Mouse (Mus musculus) myocyte (in vitro differentiated cells): ENCODE data around the gene Mdm2. TPM values are rescaled to one million over a fixed set of nuclear protein-coding genes. Genes with fewer than 3 reads are reported as not detected.

Experiments used
- H3K27me3 ChIP-seq: one replicate; pipeline ENCODE4 v1.6.1; 2011; ENCODE audit not compliant: control insufficient read depth, insufficient read depth, insufficient read length
- H3K36me3 ChIP-seq: one replicate; pipeline ENCODE4 v1.6.1; 2011; ENCODE audit not compliant: control insufficient read depth, insufficient read depth
- H3K4me2 ChIP-seq: one replicate; pipeline ENCODE4 v1.6.1; 2011; ENCODE audit warnings: low read depth, control low read depth
- H3K4me3 ChIP-seq: one replicate; pipeline ENCODE4 v1.5.1; 2011; ENCODE audit warnings: mild to moderate bottlenecking, control low read depth, moderate library complexity
- H3K79me2 ChIP-seq: one replicate; pipeline ENCODE4 v1.6.1; 2011; ENCODE audit not compliant: control insufficient read depth, insufficient read depth
- H3ac ChIP-seq: one replicate; pipeline ENCODE4 v1.6.1; 2011; ENCODE audit not compliant: control insufficient read depth, insufficient read length
- CEBPB ChIP-seq: IDR thresholded peaks from 2 replicates; pipeline ENCODE4 v1.6.1; 2011; ENCODE audit warnings: mild to moderate bottlenecking, moderate library complexity; ENCODE audit not compliant: poor library complexity, insufficient read depth, severe bottlenecking
- E2F4 ChIP-seq: IDR thresholded peaks from one replicate; pipeline ENCODE4 v1.6.1; 2011; ENCODE audit warnings: mild to moderate bottlenecking, control low read depth, moderate library complexity; ENCODE audit not compliant: insufficient read depth
- MAX ChIP-seq: IDR thresholded peaks from one replicate; pipeline ENCODE4 v1.6.1; 2011; ENCODE audit warnings: low read depth, mild to moderate bottlenecking, control low read depth
- MYOD1 ChIP-seq, 3 experiments: IDR thresholded peaks; one replicate each; pipeline ENCODE4 v1.6.1; 2011; ENCODE audit warnings: control low read depth in 2 of 3, low read depth in 2 of 3, mild to moderate bottlenecking in 2 of 3, moderate library complexity in 1 of 3; ENCODE audit not compliant: insufficient read length in 2 of 3, control insufficient read depth in 1 of 3
- MYOG ChIP-seq, 3 experiments: IDR thresholded peaks; one replicate each; pipeline ENCODE4 v1.6.1; 2011; ENCODE audit warnings: control low read depth in 2 of 3, low read depth in 2 of 3, mild to moderate bottlenecking in 2 of 3; ENCODE audit not compliant: insufficient read length in 2 of 3, control insufficient read depth in 1 of 3, insufficient read depth in 1 of 3
- POLR2A ChIP-seq: IDR thresholded peaks from one replicate; pipeline ENCODE4 v1.6.1; 2011; ENCODE audit warnings: low read depth, mild to moderate bottlenecking, control low read depth, moderate library complexity; ENCODE audit not compliant: insufficient read length
- POLR2AphosphoS2 ChIP-seq: IDR thresholded peaks from one replicate; pipeline ENCODE4 v1.6.1; 2011; ENCODE audit warnings: low read depth, control low read depth; ENCODE audit not compliant: insufficient read length
- REST ChIP-seq: IDR thresholded peaks from one replicate; pipeline ENCODE4 v1.6.1; 2011; ENCODE audit warnings: mild to moderate bottlenecking, control low read depth, moderate library complexity; ENCODE audit not compliant: insufficient read depth, insufficient read length
- SRF ChIP-seq: IDR thresholded peaks from one replicate; pipeline ENCODE4 v1.6.1; 2011; ENCODE audit warnings: low read depth; ENCODE audit not compliant: control insufficient read depth, insufficient read length
- TCF12 ChIP-seq: IDR thresholded peaks from one replicate; pipeline ENCODE4 v1.6.1; 2011; ENCODE audit warnings: mild to moderate bottlenecking, control low read depth; ENCODE audit not compliant: poor library complexity, insufficient read depth, severe bottlenecking
- TCF3 ChIP-seq: IDR thresholded peaks from one replicate; pipeline ENCODE4 v1.6.1; 2011; ENCODE audit warnings: low read depth, control low read depth; ENCODE audit not compliant: insufficient read length
- USF1 ChIP-seq: IDR thresholded peaks from one replicate; pipeline ENCODE4 v1.6.1; 2011; ENCODE audit warnings: low read depth, mild to moderate bottlenecking, control low read depth, moderate library complexity
- polyA plus RNA-seq: library from polyadenylated mRNA; unstranded; fragments of >200 nt; fragmentation: generic; extraction: Trizol; gene quantifications from one replicate; pipeline ENCODE4 v1.2.1, GENCODE M21; 2012; ENCODE audit warnings: missing spikeins

Gene Mdm2
- polyA plus RNA-seq, 1 experiment, result 23.2 TPM

DNA sequence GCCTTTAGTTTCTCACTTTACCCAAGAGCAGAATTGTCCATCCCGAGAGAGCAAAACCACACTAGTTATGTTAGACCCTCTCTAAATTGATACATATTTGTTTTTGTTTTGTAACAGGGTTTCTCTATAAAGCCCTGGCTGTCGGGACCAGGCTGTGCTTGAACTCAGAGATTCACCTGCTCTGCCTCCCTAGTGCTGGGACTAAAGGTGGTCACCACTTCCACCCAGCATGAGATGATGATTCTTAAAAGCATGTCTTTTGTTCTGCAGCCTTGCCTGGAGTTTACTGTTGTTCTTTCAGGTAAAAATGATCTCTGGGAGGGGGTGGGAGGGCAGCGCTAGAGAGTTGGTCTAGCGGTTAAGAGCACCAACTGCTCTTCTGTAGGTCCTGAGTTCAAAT lies 15.8 kb upstream of the Mdm2 start:
- TF ChIP-seq REST (no peak), MYOG (IDR thresholded peaks at IDR 0.05; ENCODE audit: control insufficient read depth in 1 of 3, insufficient read depth in 1 of 3, insufficient read length in 2 of 3, low read depth in 2 of 3) (no peak), CEBPB (no peak), TCF12 (no peak), SRF (no peak), TCF3 (no peak), E2F4 (no peak), POLR2A (no peak), POLR2AphosphoS2 (no peak), MYOD1 (IDR thresholded peaks at IDR 0.05; ENCODE audit: control insufficient read depth in 1 of 3, insufficient read length in 2 of 3, low read depth in 2 of 3) (no peak), USF1 (no peak), MAX (no peak)
- no peaks in the 10 kb centered on the region for H3K27me3 ChIP-seq

DNA sequence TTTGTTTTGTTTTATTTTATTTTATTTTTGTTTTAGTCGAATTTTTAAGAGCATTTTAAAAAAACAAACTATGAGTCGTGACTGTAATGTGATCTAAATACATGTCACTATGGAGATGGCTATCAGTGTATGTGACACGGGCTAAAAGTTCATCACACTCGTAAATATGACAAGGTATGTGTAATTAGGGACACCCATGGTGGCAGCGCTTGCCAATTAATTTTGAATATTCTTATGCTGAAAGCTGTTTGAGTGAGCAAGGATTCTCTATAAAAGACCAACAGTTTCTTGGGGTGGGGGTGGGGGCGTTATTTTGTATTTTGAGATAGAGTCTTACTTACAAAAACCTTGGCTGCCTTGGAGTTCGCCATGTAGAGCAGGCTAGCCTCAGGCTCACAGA lies 15.1 kb upstream of the Mdm2 start:
- Histone ChIP-seq H3K4me3 (no peak overlapping the region), H3K27me3 (no peaks in the 10 kb centered on the region), H3K4me2 (no peak overlapping the region), H3K79me2 (no peaks in the 10 kb centered on the region), H3K36me3 (no peaks in the 10 kb centered on the region), H3ac (no peak overlapping the region)
- no peak for TF ChIP-seq USF1
- TF ChIP-seq MYOD1 (IDR thresholded peaks at IDR 0.05; ENCODE audit: control insufficient read depth in 1 of 3, insufficient read length in 2 of 3, low read depth in 2 of 3), result no peak
- no peak for TF ChIP-seq MYOG (IDR thresholded peaks at IDR 0.05; ENCODE audit: control insufficient read depth in 1 of 3, insufficient read depth in 1 of 3, insufficient read length in 2 of 3, low read depth in 2 of 3)
- no peak for TF ChIP-seq REST
- no peak for TF ChIP-seq E2F4
- TF ChIP-seq SRF, result no peak
- no peak for TF ChIP-seq TCF12
- no peak for TF ChIP-seq CEBPB
- TF ChIP-seq TCF3, result no peak
- TF ChIP-seq MAX, result no peak
- no peak for TF ChIP-seq POLR2AphosphoS2
- TF ChIP-seq POLR2A, result no peak

More for the DNA sequence above, 15.8 kb upstream of the Mdm2 start:
- no peak overlapping the region for H3ac ChIP-seq
- H3K4me2 ChIP-seq, result no peak overlapping the region
- no peak overlapping the region for H3K4me3 ChIP-seq
- H3K79me2 ChIP-seq, result no peaks in the 10 kb centered on the region
- H3K36me3 ChIP-seq, result no peaks in the 10 kb centered on the region

DNA sequence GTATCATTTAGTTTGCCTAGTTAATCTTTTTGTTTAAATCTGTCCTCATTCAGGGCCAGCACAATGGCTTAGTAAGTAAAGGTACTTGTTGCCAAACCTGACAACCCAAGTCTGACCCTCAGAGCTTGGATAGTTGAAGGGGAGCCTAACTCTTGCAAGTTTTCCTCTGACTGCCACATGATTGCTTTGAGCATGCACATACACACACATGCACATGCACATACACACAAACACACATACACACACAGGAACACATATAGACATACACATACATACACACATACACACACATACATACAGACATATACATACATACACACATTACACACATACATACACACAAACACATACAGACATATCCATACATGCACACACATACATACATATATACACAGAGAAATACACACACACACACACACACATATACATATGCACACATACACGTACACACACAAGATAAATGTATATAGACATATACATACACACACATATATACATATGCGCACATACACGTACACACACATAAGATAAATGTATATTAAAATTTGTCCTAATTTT lies 14.3 kb upstream of the Mdm2 start:
- Histone ChIP-seq H3K27me3 (no peaks in the 10 kb centered on the region), H3K4me3 (no peak overlapping the region), H3K36me3 (no peaks in the 10 kb centered on the region), H3ac (no peak overlapping the region), H3K79me2 (no peaks in the 10 kb centered on the region), H3K4me2 (no peak overlapping the region)
- TF ChIP-seq MYOD1 (IDR thresholded peaks at IDR 0.05; ENCODE audit: control insufficient read depth in 1 of 3, insufficient read length in 2 of 3, low read depth in 2 of 3), result no peak
- no peak for TF ChIP-seq TCF12
- TF ChIP-seq TCF3, result no peak
- no peak for TF ChIP-seq E2F4
- no peak for TF ChIP-seq MAX

DNA sequence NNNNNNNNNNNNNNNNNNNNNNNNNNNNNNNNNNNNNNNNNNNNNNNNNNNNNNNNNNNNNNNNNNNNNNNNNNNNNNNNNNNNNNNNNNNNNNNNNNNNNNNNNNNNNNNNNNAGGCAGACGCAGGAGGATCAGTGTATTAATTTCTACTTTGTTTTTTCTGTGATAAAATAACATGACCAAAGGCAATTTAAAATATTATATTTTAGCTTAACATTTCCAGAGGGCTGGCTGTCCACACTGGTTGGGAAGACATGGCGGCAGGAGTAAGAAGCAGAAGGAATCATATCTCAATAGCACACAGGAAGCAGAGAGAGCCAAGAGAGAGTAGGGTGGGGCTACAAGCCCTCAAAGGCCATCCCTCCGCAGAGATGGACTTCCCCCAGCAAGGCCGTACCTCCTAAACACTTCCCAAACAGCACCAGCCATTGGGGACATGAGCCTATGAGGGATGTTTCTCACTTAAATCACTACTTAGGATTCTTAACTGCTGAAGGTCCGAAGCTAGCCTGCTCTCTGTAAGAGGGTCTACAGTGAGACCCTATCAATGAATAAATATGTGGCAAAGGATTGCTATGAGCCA lies 13.7 kb upstream of the Mdm2 start:
- Histone ChIP-seq H3K27me3 (no peaks in the 10 kb centered on the region), H3K36me3 (no peaks in the 10 kb centered on the region), H3K79me2 (no peaks in the 10 kb centered on the region), H3K4me3 (no peak overlapping the region), H3K4me2 (no peak overlapping the region), H3ac (no peak overlapping the region)
- TF ChIP-seq SRF (no peak), MYOG (IDR thresholded peaks at IDR 0.05; ENCODE audit: control insufficient read depth in 1 of 3, insufficient read depth in 1 of 3, insufficient read length in 2 of 3, low read depth in 2 of 3) (no peak)

DNA sequence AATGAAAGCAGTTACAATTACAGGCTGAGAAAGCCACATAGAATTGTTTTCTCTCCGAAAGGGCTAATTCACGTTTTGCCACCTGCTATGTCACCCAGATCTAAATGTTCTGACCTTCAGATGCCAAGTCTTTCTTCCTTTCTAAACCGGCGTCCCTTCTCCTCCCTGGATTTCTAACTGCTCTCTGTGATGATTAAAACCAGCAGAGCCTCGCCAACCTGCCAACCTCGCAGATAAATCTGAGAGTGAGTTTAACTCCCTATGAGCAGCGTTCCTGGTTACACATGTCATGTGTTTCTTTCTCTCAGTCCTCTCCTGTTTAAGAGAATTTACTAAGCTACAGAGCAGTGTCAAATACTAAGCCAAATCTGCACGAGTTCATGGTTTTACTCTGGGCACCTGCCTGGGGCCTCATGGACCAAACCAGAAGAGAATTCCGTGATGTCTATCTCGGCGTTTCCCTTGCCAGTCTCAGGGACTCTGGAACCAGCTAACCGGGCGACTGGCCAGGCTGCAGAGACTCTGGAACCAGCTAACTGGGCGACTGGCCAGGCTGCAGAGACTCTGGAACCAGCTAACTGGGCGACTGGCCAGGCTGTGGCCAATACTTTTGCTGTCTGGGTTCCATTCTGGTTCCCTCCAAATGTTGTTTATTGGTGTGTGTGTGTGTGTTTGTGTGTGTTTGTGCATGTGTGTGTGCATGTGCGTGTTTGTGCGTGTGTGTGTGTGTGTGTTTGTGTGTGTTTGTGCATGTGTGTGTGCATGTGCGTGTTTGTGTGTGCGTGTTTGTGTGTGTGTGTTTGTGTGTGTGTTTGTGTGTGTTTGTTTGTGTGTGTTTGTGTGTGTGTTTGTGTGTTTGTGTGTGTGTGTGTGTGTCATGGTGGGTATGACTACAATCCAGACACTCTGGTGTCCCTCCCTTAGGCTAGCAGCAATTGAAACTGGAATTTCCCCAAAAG lies 7.9 kb upstream of the Mdm2 start:
- no peak for TF ChIP-seq REST
- TF ChIP-seq CEBPB, result no peak
- TF ChIP-seq TCF3, result no peak
- TF ChIP-seq TCF12, result no peak
- no peak for TF ChIP-seq MYOG (IDR thresholded peaks at IDR 0.05; ENCODE audit: control insufficient read depth in 1 of 3, insufficient read depth in 1 of 3, insufficient read length in 2 of 3, low read depth in 2 of 3)
- no peak for TF ChIP-seq MAX
- TF ChIP-seq POLR2A, result no peak
- no peak for TF ChIP-seq POLR2AphosphoS2
- no peak overlapping the region for H3K4me3 ChIP-seq

More for the DNA sequence above, 7.9 kb upstream of the Mdm2 start:
- Histone ChIP-seq H3ac (no peak overlapping the region), H3K36me3 (no peaks in the 10 kb centered on the region), H3K27me3 (no peaks in the 10 kb centered on the region), H3K79me2 (no peaks in the 10 kb centered on the region), H3K4me2 (peak overlapping the region; percentile 69)
